Mouse (Mus musculus) kidney, postnatal 0 days (tissue): Measurements from ENCODE around the gene Abhd17a. TPM values are rescaled to one million over a fixed set of nuclear protein-coding genes. Genes with fewer than 3 reads are reported as not detected.
A peak's percentile ranks its signal among the peaks of the same experiment; 100 is the strongest.
"Not testable (repeated sequence)": the region's sequence is repeated elsewhere in the genome, so short reads cannot be mapped to it uniquely, and the experiment has no call there.

ENCODE experiments used
- ATAC-seq: fragments of 200-750 bp; cut with Nextera tagmentation; replicated peaks from 2 replicates; pipeline ENCODE4 v1.8.0; 2017; ENCODE audit warnings: low read depth, moderate number of reproducible peaks, moderate TSS enrichment, moderate library complexity; ENCODE audit not compliant: low FRiP score
- DNase-seq: peaks from one replicate; pipeline ENCODE4 v3.0.0-alpha.2; 2016; ENCODE audit warnings: low spot score
- H3K27ac ChIP-seq: fragments of 300-500 bp; sonication (generic); 2 replicates; pipeline ENCODE4 v1.5.1; 2014; ENCODE audit warnings: mild to moderate bottlenecking
- H3K27me3 ChIP-seq: fragments of 300-500 bp; sonication (generic); 2 replicates; pipeline ENCODE4 v1.6.1; 2014; ENCODE audit warnings: low read length, mixed read lengths; ENCODE audit not compliant: insufficient read depth
- H3K36me3 ChIP-seq: fragments of 300-500 bp; sonication (generic); 2 replicates; pipeline ENCODE4 v1.6.1; 2014; ENCODE audit warnings: low read length, mixed read lengths; ENCODE audit not compliant: insufficient read depth
- H3K4me1 ChIP-seq: fragments of 300-500 bp; sonication (generic); replicated peaks from 2 replicates; pipeline ENCODE4 v1.6.1; 2014; ENCODE audit warnings: antibody characterized with exemption, low read length, mixed read lengths; ENCODE audit not compliant: insufficient read depth
- H3K4me2 ChIP-seq: fragments of 300-500 bp; sonication (generic); 2 replicates; pipeline ENCODE4 v1.6.1; 2014; ENCODE audit warnings: mild to moderate bottlenecking, low read length, moderate library complexity, mixed read lengths
- H3K4me3 ChIP-seq: fragments of 300-500 bp; sonication (generic); replicated peaks from 2 replicates; pipeline ENCODE4 v1.5.1; 2014; ENCODE audit warnings: low read depth, low read length
- H3K9ac ChIP-seq: fragments of 300-500 bp; sonication (generic); 2 replicates; pipeline ENCODE4 v1.6.1; 2014; ENCODE audit warnings: low read depth, low read length
- H3K9me3 ChIP-seq: fragments of 300-500 bp; sonication (generic); replicated peaks from 2 replicates; pipeline ENCODE4 v1.6.1; 2016; ENCODE audit warnings: low read length, inconsistent platforms, mixed read lengths
- CTCF ChIP-seq: IDR thresholded peaks from 2 replicates; pipeline ENCODE4 v1.5.1; 2016; ENCODE audit warnings: antibody characterized with exemption, low read depth, mild to moderate bottlenecking, moderate library complexity
- WGBS: fragments of 180-500 bp; shearing (Covaris S2); extraction: QIAGEN DNeasy Blood & Tissue Kit; methylation state at CpG from one replicate; pipeline ENCODE4 v1.1.7; 2014; 5-methylcytosine and 5-hydroxymethylcytosine counted together
- polyA plus RNA-seq: library from polyadenylated mRNA; unstranded; fragments of >200 nt; fragmentation: Nextera tagmentation; extraction: Ambion mirVana; gene quantifications from 2 replicates; pipeline ENCODE4 v1.2.1, GENCODE M21; 2015

Gene Abhd17a
- polyA plus RNA-seq, 1 experiment from 2014 or later, result 121 TPM

DNA sequence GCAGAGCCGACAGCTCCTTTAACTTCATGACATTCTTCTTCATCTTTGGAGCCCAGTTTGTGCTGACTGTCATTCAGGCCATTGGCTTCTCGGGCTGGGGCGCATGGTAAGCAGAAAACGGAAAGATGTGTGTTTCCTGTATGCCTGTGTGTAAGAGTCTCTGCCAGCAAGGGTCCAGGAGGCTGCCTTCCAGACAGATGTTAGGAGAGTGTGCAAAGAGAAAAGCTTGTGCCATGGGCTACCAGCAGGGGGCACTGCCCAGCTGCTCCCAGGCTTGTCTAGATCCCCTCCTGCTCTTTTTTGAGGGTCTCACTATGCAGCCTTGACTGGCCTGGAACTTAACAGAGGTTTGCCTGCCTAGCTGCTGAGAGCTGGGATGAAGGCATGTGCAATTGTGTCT is 20.9 kb upstream of the Abhd17a start:
- no peak for ATAC-seq
- WGBS, result 72% methylated on average over 4 of the region's 4 CpGs
- no peak overlapping the region for H3K27ac ChIP-seq

GRCm38 (mm10) chr10:80610116-80610785 is 20.1 kb upstream of the Abhd17a start:
- Histone ChIP-seq H3K36me3 (peaks cover 51% of the 10 kb centered on the region), H3K9ac (no peak overlapping the region), H3K27ac (no peak overlapping the region), H3K9me3 (no peaks in the 10 kb centered on the region), H3K27me3 (no peaks in the 10 kb centered on the region), H3K4me1 (no peaks in the 10 kb centered on the region), H3K4me3 (no peak overlapping the region), H3K4me2 (no peak overlapping the region)
- no peak for TF ChIP-seq CTCF
- WGBS, result 92% methylated on average over 9 of the region's 9 CpGs
- DNase-seq (no peak), ATAC-seq (no peak)

More for the DNA sequence above, 20.9 kb upstream of the Abhd17a start:
- Histone ChIP-seq H3K9me3 (no peaks in the 10 kb centered on the region), H3K36me3 (peaks cover 58% of the 10 kb centered on the region), H3K4me1 (no peaks in the 10 kb centered on the region), H3K9ac (no peak overlapping the region), H3K4me2 (no peak overlapping the region), H3K4me3 (no peak overlapping the region), H3K27me3 (no peaks in the 10 kb centered on the region)
- peak; percentile 69 for DNase-seq
- TF ChIP-seq CTCF, result peak; percentile 81

DNA sequence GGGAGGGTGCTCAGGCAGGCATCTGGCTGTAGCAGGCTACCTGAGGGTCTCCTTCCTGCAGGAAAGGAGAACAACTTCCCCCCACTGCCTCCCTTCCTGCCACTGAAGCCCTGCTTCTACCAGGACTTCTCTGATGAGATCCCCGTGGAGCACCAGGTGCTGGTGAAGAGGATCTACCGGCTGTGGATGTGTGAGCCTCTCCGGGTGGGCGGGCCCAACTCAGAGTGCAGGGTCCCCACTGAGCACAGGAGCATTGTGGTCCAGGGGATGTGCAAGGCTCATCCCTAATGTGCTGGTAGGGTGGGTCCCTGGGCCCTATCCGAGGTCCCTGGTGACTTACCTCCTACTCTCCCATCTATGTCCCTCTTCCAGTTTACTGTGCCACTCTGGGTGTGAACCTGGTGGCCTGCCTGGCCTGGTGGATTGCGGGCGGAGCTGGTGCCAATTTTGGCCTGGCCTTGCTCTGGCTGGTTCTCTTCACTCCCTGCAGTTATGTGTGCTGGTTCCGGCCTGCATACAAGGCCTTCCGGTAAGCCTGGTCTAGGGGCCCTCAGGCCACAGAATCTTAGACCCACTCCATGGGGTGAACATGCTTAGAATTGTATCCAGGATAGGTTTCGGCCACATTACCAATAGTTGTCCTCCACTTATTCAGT is 19.3 kb upstream of the Abhd17a start:
- WGBS, result 90% methylated on average over 10 of the region's 10 CpGs
- H3K4me3 ChIP-seq, result no peak overlapping the region
- TF ChIP-seq CTCF, result no peak
- no peak for DNase-seq
- H3K4me1 ChIP-seq, result no peaks in the 10 kb centered on the region
- H3K27ac ChIP-seq, result no peak overlapping the region
- H3K9me3 ChIP-seq, result no peaks in the 10 kb centered on the region
- no peaks in the 10 kb centered on the region for H3K27me3 ChIP-seq
- H3K9ac ChIP-seq, result no peak overlapping the region
- ATAC-seq, result no peak
- no peak overlapping the region for H3K4me2 ChIP-seq
- peaks cover 47% of the 10 kb centered on the region for H3K36me3 ChIP-seq

DNA sequence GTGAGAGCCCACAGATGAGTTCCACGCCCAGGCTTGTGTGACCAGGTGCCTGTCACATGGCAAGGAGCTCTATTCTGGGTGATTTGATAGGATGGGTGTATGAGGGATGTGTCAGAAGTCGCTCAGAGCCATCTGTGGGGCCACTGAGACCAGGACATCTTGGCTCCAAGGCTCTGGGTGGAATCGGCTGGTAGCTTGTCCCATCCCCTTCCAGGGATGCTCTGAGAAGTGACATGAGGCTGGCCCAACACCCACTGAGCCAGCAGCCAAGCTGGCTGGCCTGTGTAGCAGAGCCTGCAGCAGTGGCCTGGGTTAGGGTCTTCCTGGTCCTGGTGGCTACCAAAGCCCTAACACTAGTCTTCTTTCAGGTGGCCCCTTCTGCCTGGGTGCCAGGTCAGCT is 18.3 kb upstream of the Abhd17a start:
- DNase-seq (no peak), ATAC-seq (no peak)
- peaks cover 41% of the 10 kb centered on the region for H3K36me3 ChIP-seq
- H3K4me3 ChIP-seq, result no peak overlapping the region
- H3K9me3 ChIP-seq, result no peaks in the 10 kb centered on the region
- TF ChIP-seq CTCF, result no peak
- H3K4me2 ChIP-seq, result no peak overlapping the region
- H3K9ac ChIP-seq, result no peak overlapping the region
- WGBS, result 93% methylated on average over 3 of the region's 3 CpGs
- H3K27ac ChIP-seq, result no peak overlapping the region
- peaks cover 8% of the 10 kb centered on the region; the same call in 1 of the 2 replicates for H3K4me1 ChIP-seq
- no peaks in the 10 kb centered on the region for H3K27me3 ChIP-seq

DNA sequence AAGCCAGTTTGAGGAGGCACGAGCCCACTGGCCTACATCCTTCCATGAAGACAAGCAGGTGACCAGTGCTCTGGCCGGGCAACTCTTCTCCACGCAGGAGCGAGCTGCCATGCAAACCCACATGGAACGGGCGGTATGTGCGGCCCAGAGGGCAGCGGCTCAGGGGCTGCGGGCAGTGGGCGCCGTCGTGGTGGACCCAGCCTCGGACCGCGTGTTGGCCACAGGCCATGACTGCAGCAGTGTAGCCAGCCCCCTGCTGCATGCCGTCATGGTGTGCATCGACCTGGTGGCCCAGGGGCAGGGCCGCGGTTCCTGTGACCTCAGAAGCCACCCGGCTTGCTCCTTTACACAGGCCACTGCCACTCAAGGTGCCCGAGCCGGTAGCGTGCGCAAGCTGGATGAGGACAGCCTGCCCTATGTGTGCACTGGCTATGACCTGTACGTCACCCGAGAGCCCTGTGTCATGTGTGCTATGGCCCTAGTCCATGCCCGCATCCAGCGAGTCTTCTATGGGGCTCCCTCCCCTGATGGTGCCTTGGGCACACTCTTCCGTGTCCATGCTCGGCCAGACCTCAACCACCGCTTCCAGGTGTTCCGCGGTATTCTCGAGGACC is 16.7 kb upstream of the Abhd17a start:
- 91% methylated on average over 34 of the region's 34 CpGs for WGBS
- Histone ChIP-seq H3K4me2 (no peak overlapping the region), H3K4me1 (peaks cover 9% of the 10 kb centered on the region; the same call in 1 of the 2 replicates), H3K27ac (no peak overlapping the region), H3K9me3 (no peaks in the 10 kb centered on the region), H3K9ac (no peak overlapping the region), H3K4me3 (no peak overlapping the region), H3K27me3 (no peaks in the 10 kb centered on the region), H3K36me3 (peaks cover 30% of the 10 kb centered on the region)
- no peak for DNase-seq
- TF ChIP-seq CTCF, result no peak
- ATAC-seq, result no peak

GRCm38 (mm10) chr10:80606306-80606705 is 16.2 kb upstream of the Abhd17a start:
- 89% methylated on average over 22 of the region's 23 CpGs for WGBS
- H3K27me3 ChIP-seq, result no peaks in the 10 kb centered on the region
- no peak overlapping the region for H3K9ac ChIP-seq
- no peak for TF ChIP-seq CTCF
- H3K9me3 ChIP-seq, result no peaks in the 10 kb centered on the region
- H3K4me2 ChIP-seq, result no peak overlapping the region
- no peak overlapping the region for H3K4me3 ChIP-seq
- DNase-seq (no peak), ATAC-seq (no peak)
- peaks cover 30% of the 10 kb centered on the region for H3K36me3 ChIP-seq
- H3K4me1 ChIP-seq, result peaks cover 9% of the 10 kb centered on the region; the same call in 1 of the 2 replicates
- no peak overlapping the region for H3K27ac ChIP-seq

DNA sequence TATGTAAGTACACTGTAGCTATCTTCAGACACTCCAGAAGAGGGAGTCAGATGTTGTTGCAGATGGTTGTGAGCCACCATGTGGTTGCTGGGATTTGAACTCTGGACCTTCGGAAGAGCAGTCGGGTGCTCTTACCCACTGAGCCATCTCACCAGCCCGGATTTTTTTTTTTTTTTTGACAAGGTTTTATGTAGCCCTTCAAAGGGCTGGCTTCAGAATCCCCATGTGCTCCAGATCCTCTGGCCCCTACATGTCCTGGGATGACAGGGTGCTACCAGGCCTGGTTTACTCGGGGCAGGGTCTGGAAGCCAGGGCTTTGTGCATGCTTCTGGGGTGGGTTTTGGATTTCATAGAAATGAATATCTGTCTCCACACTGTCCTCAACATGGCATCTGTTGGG is 15.6 kb upstream of the Abhd17a start, which contains the start of gene Gm49322:
Gene Gm49322 (plus strand): TSS at position 301 of the 400 bp plus-strand sequence.
- H3K4me3 ChIP-seq, H3K27me3 ChIP-seq, H3K4me1 ChIP-seq, H3K9me3 ChIP-seq, H3K4me2 ChIP-seq, DNase-seq, H3K9ac ChIP-seq, ATAC-seq, H3K27ac ChIP-seq: not testable (repeated sequence)
- WGBS, result 89% methylated on average over 3 of the region's 4 CpGs
- peaks cover 30% of the 10 kb centered on the region for H3K36me3 ChIP-seq
